Mouse (Mus musculus): ENCODE data around the gene Gm21094. TPM values are rescaled to one million over a fixed set of nuclear protein-coding genes. Genes with fewer than 3 reads are reported as not detected.
"Not testable (repeated sequence)": the region's sequence is repeated elsewhere in the genome, so short reads cannot be mapped to it uniquely, and the experiment has no call there.

The Gm21094 gene
- not detected for total RNA-seq (2021)
- long read RNA-seq, experiment 1 = 0 reads
- long read RNA-seq, experiment 2 = 0 reads

DNA sequence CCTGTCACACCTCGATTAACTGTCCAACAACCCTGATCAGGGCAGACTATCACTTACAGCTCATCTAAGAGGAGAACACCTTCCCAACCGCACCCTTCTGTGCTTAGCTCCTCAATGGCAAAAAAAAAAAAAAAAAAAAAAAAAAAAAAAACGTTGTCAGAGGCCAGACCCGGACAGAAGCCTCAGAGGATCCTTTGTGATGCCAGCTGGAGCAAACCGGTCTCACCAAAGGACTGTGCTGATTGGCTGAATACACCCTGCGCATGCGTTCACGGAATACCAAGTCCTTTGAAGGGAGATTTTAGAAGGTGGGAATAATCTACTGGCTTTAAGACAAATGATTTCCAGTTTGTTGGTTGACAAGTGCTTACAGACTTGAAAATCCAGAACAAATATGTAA lies at the start of gene Gm21094:
TSS of gene Gm21094 (minus strand) at position 101 of the 400 bp plus-strand sequence.
- DNase-seq (ENCODE audit: low spot score in 2 of 2) = not testable (repeated sequence)
